In genomic region chr3:85377946-85378702, GRCm38 (mm10) we compare ENCODE assay signal across 10 mouse cellular contexts.
A peak's percentile ranks its signal among the peaks of the same experiment; 100 is the strongest.
DNase-seq lines count a peak whose midpoint lies in the region; ATAC-seq lines count a peak whose summit lies in the region.
"Had no signal": no experiment of that assay in that cellular context is flagged by ENCODE, and none has a peak within 500 bp of the region (broad histone marks: within the 10 kb centered on the region; RNA-seq: fewer than 3 reads in every experiment).

No protein-coding gene starts in this region.

- no peaks in the 10 kb centered on the region for H3K27me3 ChIP-seq in kidney, embryonic 14.5 days (ENCODE audit: control insufficient read depth, insufficient read depth, low read length)
- no peaks in the 10 kb centered on the region for H3K27me3 ChIP-seq in limb, embryonic 10.5 days (ENCODE audit: low read depth, poor library complexity, severe bottlenecking)

- no peak overlapping the region for H3K9ac ChIP-seq in kidney, embryonic 14.5 days (ENCODE audit: low read depth, low read length)

- no peaks in the 10 kb centered on the region; the same call in 1 of the 2 replicates for H3K9me3 ChIP-seq in kidney, embryonic 14.5 days (ENCODE audit: control insufficient read depth, low read length)
- no peaks in the 10 kb centered on the region for H3K9me3 ChIP-seq in limb, embryonic 10.5 days (replicated peaks)
- H3K9me3 ChIP-seq: G1E had no signal

- H3K4me2 ChIP-seq in kidney, embryonic 14.5 days (replicated peaks; ENCODE audit: low read depth, low read length) = no peak overlapping the region

- H3K4me1 ChIP-seq in kidney, embryonic 14.5 days (ENCODE audit: control insufficient read depth, insufficient read depth, low read length) = 0 out of 2 replicates have a peak, but pooled peaks cover 6% of the 10 kb centered on the region
- peaks cover 26% of the 10 kb centered on the region for H3K4me1 ChIP-seq in limb, embryonic 10.5 days
- H3K4me1 ChIP-seq: megakaryocyte, embryonic 14.5 days had no signal

- no peaks in the 10 kb centered on the region for H3K36me3 ChIP-seq in kidney, embryonic 14.5 days (ENCODE audit: control insufficient read depth, insufficient read depth, low read length)
- no peaks in the 10 kb centered on the region for H3K36me3 ChIP-seq in limb, embryonic 10.5 days
- H3K36me3 ChIP-seq: G1E had no signal

- ATAC-seq in kidney, embryonic 14.5 days (ENCODE audit: low FRiP score, low TSS enrichment) = no peak

- H3K4me3 ChIP-seq in kidney, embryonic 14.5 days (ENCODE audit: low read length) = no peak overlapping the region
- no peak overlapping the region for H3K4me3 ChIP-seq in limb, embryonic 10.5 days
- H3K4me3 ChIP-seq: megakaryocyte, embryonic 14.5 days had no signal

- 55% methylated on average over 13 of the region's 13 CpGs for WGBS in kidney, embryonic 14.5 days
- WGBS in limb, embryonic 10.5 days = 61% methylated on average over 13 of the region's 13 CpGs

- H3K27ac ChIP-seq in kidney, embryonic 14.5 days (ENCODE audit: low read depth, low read length) = no peak overlapping the region
- H3K27ac ChIP-seq in limb, embryonic 10.5 days = no peak overlapping the region

- peak; percentile 11 for DNase-seq in kidney, adult 18-20 months
- DNase-seq in cerebellum, adult 8-10 months = peak; percentile 85
- DNase-seq in heart, adult 18-20 months = peak; percentile 65 to 66
- peak; percentile 45 for DNase-seq in limb, embryonic 10.5 days (ENCODE audit: low spot score)
- DNase-seq in frontal cortex, postnatal 25 days (ENCODE audit: low spot score in 2 of 2) = no peak
- no peak for DNase-seq in layer of hippocampus, postnatal 25 days (ENCODE audit: extremely low spot score in 1 of 2, low spot score in 1 of 2)
- DNase-seq in liver = no peak

Comparison
In these comparisons a context has a peak if more than half of its experiments do, and no peak if none do; other contexts are left out.
1. DNase-seq: peak in kidney, adult 18-20 months (single experiment), cerebellum, adult 8-10 months (single experiment), heart, adult 18-20 months (2 of 2) and limb, embryonic 10.5 days (single experiment); none in frontal cortex, postnatal 25 days (0 of 2), layer of hippocampus, postnatal 25 days (0 of 2) and liver (single experiment).